Mouse (Mus musculus) kidney, embryonic 16.5 days (tissue): ENCODE measurements around the gene Lztr1. TPM values are rescaled to one million over a fixed set of nuclear protein-coding genes. Genes with fewer than 3 reads are reported as not detected.
"Not testable (repeated sequence)": the region's sequence is repeated elsewhere in the genome, so short reads cannot be mapped to it uniquely, and the experiment has no call there.

Experiments used
- ATAC-seq: fragments of 200-750 bp; cut with Nextera tagmentation; 2 replicates; pipeline ENCODE4 v1.8.0; 2017; ENCODE audit warnings: moderate TSS enrichment; ENCODE audit not compliant: low FRiP score, low TSS enrichment
- H3K27ac ChIP-seq: fragments of 300-500 bp; sonication (generic); 2 replicates; pipeline ENCODE4 v1.5.1; 2014; ENCODE audit warnings: low read length
- H3K27me3 ChIP-seq: fragments of 300-500 bp; sonication (generic); 2 replicates; pipeline ENCODE4 v1.6.1; 2014; ENCODE audit warnings: low read length, control low read depth, mixed read lengths; ENCODE audit not compliant: insufficient read depth
- H3K36me3 ChIP-seq: fragments of 300-500 bp; sonication (generic); 2 replicates; pipeline ENCODE4 v1.6.1; 2014; ENCODE audit warnings: low read length, control low read depth, mixed read lengths; ENCODE audit not compliant: insufficient read depth
- H3K4me1 ChIP-seq: fragments of 300-500 bp; sonication (generic); 2 replicates; pipeline ENCODE4 v1.6.1; 2014; ENCODE audit warnings: low read length, control low read depth, mixed read lengths; ENCODE audit not compliant: insufficient read depth
- H3K4me2 ChIP-seq: fragments of 300-500 bp; sonication (generic); replicated peaks from 2 replicates; pipeline ENCODE4 v1.6.1; 2014; ENCODE audit warnings: low read depth, low read length
- H3K4me3 ChIP-seq: fragments of 300-500 bp; sonication (generic); 2 replicates; pipeline ENCODE4 v1.5.1; 2014; ENCODE audit warnings: mild to moderate bottlenecking, low read length
- H3K9ac ChIP-seq: fragments of 300-500 bp; sonication (generic); replicated peaks from 2 replicates; pipeline ENCODE4 v1.6.1; 2014; ENCODE audit warnings: low read length
- H3K9me3 ChIP-seq: fragments of 300-500 bp; sonication (generic); 2 replicates; pipeline ENCODE4 v1.6.1; 2016; ENCODE audit warnings: low read length, control low read depth
- WGBS: fragments of 180-500 bp; shearing (Covaris S2); extraction: QIAGEN DNeasy Blood & Tissue Kit; methylation state at CpG from one replicate; pipeline ENCODE4 v1.1.7; 2014; 5-methylcytosine and 5-hydroxymethylcytosine counted together
- polyA plus RNA-seq: library from polyadenylated mRNA; unstranded; fragments of >200 nt; fragmentation: Nextera tagmentation; extraction: Ambion mirVana; gene quantifications from 2 replicates; pipeline ENCODE4 v1.2.1, GENCODE M21; 2015

The Lztr1 gene
- polyA plus RNA-seq, 1 experiment from 2014 or later, result 102 TPM

DNA sequence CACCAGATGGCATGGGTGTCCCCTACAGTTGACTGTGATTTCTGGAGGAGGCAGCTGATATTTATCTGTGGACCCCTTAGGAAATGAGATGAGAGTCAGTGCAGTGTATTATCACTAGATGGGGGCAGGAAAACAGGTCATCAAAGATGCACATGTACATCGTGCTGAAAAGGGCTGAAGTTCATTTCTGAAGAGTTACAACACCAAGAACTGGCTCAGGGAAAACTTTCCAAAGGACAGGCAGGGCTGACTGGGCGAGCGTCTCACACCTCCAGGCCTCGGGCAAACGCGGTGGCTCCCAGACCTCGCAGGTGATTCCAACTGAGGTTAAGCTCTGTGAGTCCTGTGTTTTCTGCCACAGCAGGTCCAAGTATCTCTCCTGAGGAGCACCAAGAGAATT, 44.3 kb downstream of the Lztr1 start:
- no peak overlapping the region for H3K4me3 ChIP-seq
- no peaks in the 10 kb centered on the region for H3K36me3 ChIP-seq
- H3K9me3 ChIP-seq, result no peaks in the 10 kb centered on the region
- no peak for ATAC-seq
- H3K9ac ChIP-seq, result no peak overlapping the region
- no peak overlapping the region for H3K4me2 ChIP-seq
- H3K4me1 ChIP-seq, result peaks cover 16% of the 10 kb centered on the region
- H3K27ac ChIP-seq, result no peak overlapping the region
- H3K27me3 ChIP-seq, result no peaks in the 10 kb centered on the region
- 81% methylated on average over 7 of the region's 7 CpGs for WGBS

GRCm38 (mm10) chr16:17553910-17554685, 45.6 kb downstream of the Lztr1 start:
- peaks cover 27% of the 10 kb centered on the region for H3K4me1 ChIP-seq
- peak overlapping the region; percentile 41 for H3K9ac ChIP-seq
- peak overlapping the region; percentile 16; the same call in 1 of the 2 replicates for H3K4me3 ChIP-seq
- ATAC-seq, result peak; percentile 90
- H3K27me3 ChIP-seq, result no peaks in the 10 kb centered on the region
- no peaks in the 10 kb centered on the region for H3K36me3 ChIP-seq
- no peaks in the 10 kb centered on the region for H3K9me3 ChIP-seq
- 9% methylated on average over 18 of the region's 18 CpGs for WGBS
- H3K27ac ChIP-seq, result 0 out of 2 replicates have a peak overlapping the region, but pooled peaks have one; percentile 40
- peak overlapping the region; percentile 54 for H3K4me2 ChIP-seq

- not testable (repeated sequence) for H3K9ac ChIP-seq, H3K36me3 ChIP-seq, ATAC-seq, H3K4me2 ChIP-seq, H3K27ac ChIP-seq, H3K9me3 ChIP-seq, H3K27me3 ChIP-seq, H3K4me3 ChIP-seq
- WGBS, result 33% methylated on average over 4 of the region's 4 CpGs
- H3K4me1 ChIP-seq, result peaks cover 30% of the 10 kb centered on the region
Measured at GRCm38 (mm10) chr16:17554702-17555101, 46.2 kb downstream of the Lztr1 start.

GRCm38 (mm10) chr16:17556180-17556579, 47.7 kb downstream of the Lztr1 start:
- Histone ChIP-seq H3K27ac (no peak overlapping the region), H3K4me1 (peaks cover 39% of the 10 kb centered on the region), H3K9ac (no peak overlapping the region), H3K4me3 (no peak overlapping the region), H3K4me2 (no peak overlapping the region), H3K27me3 (no peaks in the 10 kb centered on the region), H3K9me3 (no peaks in the 10 kb centered on the region), H3K36me3 (no peaks in the 10 kb centered on the region)
- ATAC-seq, result no peak
- 80% methylated on average over 4 of the region's 4 CpGs for WGBS

DNA sequence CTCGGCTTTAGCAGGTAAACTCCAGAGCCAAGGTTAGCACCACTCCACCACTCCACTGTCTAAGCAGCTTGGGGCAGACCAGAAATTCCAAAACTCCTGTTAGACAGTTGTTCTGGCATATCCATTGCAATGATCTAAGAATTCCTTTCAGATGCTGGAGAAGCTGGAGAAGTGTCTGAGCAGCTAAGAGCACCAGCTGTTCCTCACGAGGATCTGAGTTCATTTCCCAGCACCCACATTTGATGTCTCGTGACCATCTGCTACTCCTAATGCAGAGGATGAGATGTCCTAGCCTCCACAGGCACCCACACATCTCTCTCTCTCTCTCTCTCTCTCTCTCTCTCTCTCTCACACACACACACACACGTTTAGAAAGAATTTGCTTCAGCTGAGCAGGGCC, 48.4 kb downstream of the Lztr1 start:
- no peak overlapping the region for H3K27ac ChIP-seq
- no peaks in the 10 kb centered on the region for H3K27me3 ChIP-seq
- H3K9me3 ChIP-seq, result no peaks in the 10 kb centered on the region
- no peak for ATAC-seq
- H3K4me2 ChIP-seq, result no peak overlapping the region
- H3K36me3 ChIP-seq, result no peaks in the 10 kb centered on the region
- H3K4me3 ChIP-seq, result no peak overlapping the region
- WGBS, result 51% methylated on average over 4 of the region's 4 CpGs
- no peak overlapping the region for H3K9ac ChIP-seq
- peaks cover 46% of the 10 kb centered on the region for H3K4me1 ChIP-seq

DNA sequence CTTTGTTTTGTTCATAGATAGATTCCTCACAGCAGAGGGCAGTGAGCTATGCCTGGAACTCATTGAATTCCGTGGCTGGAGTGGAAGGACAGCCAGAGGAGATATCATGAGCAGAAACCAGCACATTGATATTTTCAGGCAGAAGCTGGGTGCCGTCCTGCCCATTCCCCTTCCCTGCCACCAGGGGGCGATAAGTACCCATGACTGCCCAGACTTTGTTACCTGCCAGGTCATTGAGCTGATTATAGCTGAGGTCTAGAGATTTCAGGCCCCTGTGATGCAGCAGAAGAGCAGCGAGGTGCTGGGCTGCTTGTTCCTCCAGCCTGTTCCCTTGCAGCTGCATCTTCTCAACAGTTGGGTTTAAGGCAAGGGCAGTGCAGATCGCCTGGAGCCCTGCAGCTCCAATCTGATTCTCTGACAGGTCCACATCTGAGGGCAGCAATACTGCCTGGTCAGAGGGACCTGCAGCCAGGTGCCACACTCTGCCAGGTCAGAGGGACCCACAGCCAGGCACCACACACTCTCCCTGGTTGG, 49.5 kb downstream of the Lztr1 start:
- Histone ChIP-seq H3K9ac (no peak overlapping the region), H3K36me3 (no peaks in the 10 kb centered on the region), H3K4me3 (no peak overlapping the region), H3K27ac (no peak overlapping the region), H3K4me2 (no peak overlapping the region; the same call in 1 of the 2 replicates), H3K27me3 (no peaks in the 10 kb centered on the region), H3K9me3 (no peaks in the 10 kb centered on the region), H3K4me1 (peaks cover 51% of the 10 kb centered on the region)
- 4% methylated on average over 5 of the region's 5 CpGs for WGBS
- peak; percentile 5; the same call in 1 of the 2 replicates for ATAC-seq

GRCm38 (mm10) chr16:17558811-17559210, 50.3 kb downstream of the Lztr1 start:
- H3K36me3 ChIP-seq, result no peaks in the 10 kb centered on the region
- H3K27ac ChIP-seq, result peak overlapping the region; percentile 65; the same call in 1 of the 2 replicates
- peak; percentile 18; the same call in 1 of the 2 replicates for ATAC-seq
- H3K27me3 ChIP-seq, result no peaks in the 10 kb centered on the region
- H3K4me3 ChIP-seq, result 0 out of 2 replicates have a peak overlapping the region, but pooled peaks have one; percentile 7
- peak overlapping the region; percentile 41 for H3K4me2 ChIP-seq
- H3K4me1 ChIP-seq, result peaks cover 48% of the 10 kb centered on the region
- H3K9me3 ChIP-seq, result no peaks in the 10 kb centered on the region
- WGBS, result 3% methylated on average over 5 of the region's 5 CpGs
- H3K9ac ChIP-seq, result peak overlapping the region; percentile 40; the same call in 1 of the 2 replicates

- Histone ChIP-seq H3K4me1 (peaks cover 41% of the 10 kb centered on the region), H3K9me3 (no peaks in the 10 kb centered on the region), H3K27ac (0 out of 2 replicates have a peak overlapping the region, but pooled peaks have one; percentile 65), H3K4me2 (peak overlapping the region; percentile 41), H3K9ac (peak overlapping the region; percentile 40; the same call in 1 of the 2 replicates), H3K4me3 (no peak overlapping the region), H3K36me3 (no peaks in the 10 kb centered on the region), H3K27me3 (no peaks in the 10 kb centered on the region)
- no peak for ATAC-seq
- WGBS, result 75% methylated on average over 9 of the region's 9 CpGs
Measured at GRCm38 (mm10) chr16:17559396-17560027, 51.0 kb downstream of the Lztr1 start.

- peak; percentile 86 for ATAC-seq
- H3K27ac ChIP-seq, result peak within 1 kb of the TSS; percentile 73
- no peaks in the 10 kb centered on the region for H3K9me3 ChIP-seq
- H3K9ac ChIP-seq, result peak within 1 kb of the TSS; percentile 52
- no peaks in the 10 kb centered on the region for H3K36me3 ChIP-seq
- 1% methylated on average over 22 of the region's 22 CpGs for WGBS
- H3K4me1 ChIP-seq, result peaks cover 35% of the 10 kb centered on the region
- peak within 1 kb of the TSS; percentile 41 for H3K4me3 ChIP-seq
- peak within 1 kb of the TSS; percentile 67 for H3K4me2 ChIP-seq
- H3K27me3 ChIP-seq, result no peaks in the 10 kb centered on the region
Measured at GRCm38 (mm10) chr16:17561128-17561750, 52.8 kb downstream of the Lztr1 start, which contains the start of gene Lrrc74b. Lrrc74b (minus strand) TSS chr16:17561247.
